Mouse (Mus musculus) large intestine, adult 2 months (tissue): Measurements from ENCODE around the gene Olfr888. TPM values are rescaled to one million over a fixed set of nuclear protein-coding genes. Genes with fewer than 3 reads are reported as not detected.

ENCODE experiments used
- DNase-seq: peaks from one replicate; pipeline ENCODE4 v3.0.0-alpha.2; 2012; ENCODE audit warnings: low read depth, low spot score
- WGBS: fragments of 180-500 bp; shearing (Covaris S2); methylation state at CpG from one replicate; pipeline ENCODE4 v1.1.7; 2018; 5-methylcytosine and 5-hydroxymethylcytosine counted together
- polyA plus RNA-seq: library from polyadenylated mRNA; depleted of rRNA; stranded (reverse); fragments of >200 nt; gene quantifications from 2 replicates; pipeline ENCODE4 v1.2.3, GENCODE M21; 2012; rRNA removed

Gene Olfr888
- not detected in 2 replicates for polyA plus RNA-seq

DNA sequence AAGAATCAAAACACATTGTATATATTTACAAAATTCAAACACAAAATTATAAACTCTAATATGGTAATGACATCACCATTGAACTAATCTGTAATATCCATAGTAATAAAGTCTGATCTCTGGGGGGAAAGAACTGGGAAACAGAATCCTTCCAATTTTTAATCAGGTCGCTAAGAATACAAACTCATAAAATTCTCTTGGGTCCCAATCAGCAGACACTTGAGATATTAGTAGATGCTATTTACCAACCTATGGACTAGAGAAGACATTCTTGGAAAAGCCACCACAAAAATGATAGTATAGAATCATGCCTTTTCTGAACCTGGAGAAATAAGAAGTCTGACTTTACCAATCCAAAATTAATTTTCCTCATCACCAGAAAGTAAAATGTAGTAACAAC lies at the start of gene Olfr888:
Olfr888 (plus strand) TSS at position 301 of the 400 bp plus-strand sequence.
- WGBS: 81% methylated on average over 1 of the region's 1 CpGs

GRCm38 (mm10) chr9:38061022-38061421 lies 46.9 kb upstream of the Olfr888 start, which contains the start of gene Olfr885:
TSS of gene Olfr885 (plus strand) at chr9:38061322.
- WGBS: 79% methylated on average over 3 of the region's 3 CpGs
- DNase-seq: no peak

More for the DNA sequence above, at the start of gene Olfr888:
- DNase-seq: no peak

GRCm38 (mm10) chr9:38083772-38084171 lies 24.2 kb upstream of the Olfr888 start, which contains the start of gene Olfr887:
TSS of gene Olfr887 (plus strand) at chr9:38084072.
- WGBS: 63% methylated on average over 1 of the region's 1 CpGs

DNA sequence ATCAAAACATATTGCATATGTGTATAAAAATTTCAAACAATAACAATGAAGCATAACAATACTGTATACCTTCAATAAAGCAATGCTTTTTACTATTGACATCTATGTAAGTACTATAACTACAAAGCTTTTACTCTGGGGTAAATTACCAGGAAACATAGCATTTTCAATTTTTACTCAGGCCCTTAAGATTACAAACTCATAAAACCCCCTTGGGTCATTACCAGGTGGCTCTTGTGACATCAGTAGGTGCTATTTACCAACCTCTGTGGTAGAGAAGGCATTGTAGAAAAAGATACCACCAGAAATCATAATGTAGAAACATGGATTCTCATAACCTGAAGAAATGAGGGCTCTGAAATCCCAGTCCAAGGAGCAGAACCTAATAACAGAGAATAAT lies 7.0 kb downstream of the Olfr888 start, which contains the start of gene Olfr889:
Olfr889 (plus strand) TSS at position 301 of the 400 bp plus-strand sequence.
- no peak for DNase-seq

More at GRCm38 (mm10) chr9:38083772-38084171, 24.2 kb upstream of the Olfr888 start, which contains the start of gene Olfr887:
- no peak for DNase-seq

- no peak for DNase-seq
Measured at GRCm38 (mm10) chr9:38142217-38142616, 34.3 kb downstream of the Olfr888 start, which contains the start of gene Olfr890. TSS of gene Olfr890 (plus strand) at chr9:38142517.

Other genes starting within 250 kb of the Olfr888 start
- gene Olfr145, start 211.4 kb upstream of the Olfr888 start, polyA plus RNA-seq: not detected in 2 replicates
- not detected in 2 replicates for gene Olfr878, start 190.3 kb upstream of the Olfr888 start, polyA plus RNA-seq
- gene Olfr881, start 116.3 kb upstream of the Olfr888 start, polyA plus RNA-seq: not detected in 2 replicates
- not detected in 2 replicates for gene Olfr883, start 82.3 kb upstream of the Olfr888 start, polyA plus RNA-seq
- gene Olfr884, start 61.6 kb upstream of the Olfr888 start, polyA plus RNA-seq: not detected in 2 replicates
- not detected in 2 replicates for gene Olfr885, start 46.8 kb upstream of the Olfr888 start, polyA plus RNA-seq
- not detected in 2 replicates for gene Olfr887, start 24.1 kb upstream of the Olfr888 start, polyA plus RNA-seq
- gene Olfr889, start 7.1 kb downstream of the Olfr888 start, polyA plus RNA-seq: not detected in 2 replicates
- gene Olfr890, start 34.4 kb downstream of the Olfr888 start, polyA plus RNA-seq: not detected in 2 replicates
- gene Olfr891, start 72.7 kb downstream of the Olfr888 start, polyA plus RNA-seq: not detected in 2 replicates
- gene Olfr893, start 100.2 kb downstream of the Olfr888 start, polyA plus RNA-seq: not detected in 2 replicates
- not detected in 2 replicates for gene Olfr894, start 109.9 kb downstream of the Olfr888 start, polyA plus RNA-seq
- not detected in 2 replicates for gene Olfr143, start 144.6 kb downstream of the Olfr888 start, polyA plus RNA-seq
- not detected in 2 replicates for gene Olfr895, start 159.7 kb downstream of the Olfr888 start, polyA plus RNA-seq
- gene Olfr896-ps1, start 183.0 kb downstream of the Olfr888 start, polyA plus RNA-seq: not detected in 2 replicates
- gene Olfr25, start 220.9 kb downstream of the Olfr888 start, polyA plus RNA-seq: not detected in 2 replicates
- gene Olfr898, start 240.3 kb downstream of the Olfr888 start, polyA plus RNA-seq: not detected in 2 replicates